Mouse (Mus musculus) left cerebral cortex, postnatal 36 days (tissue): ENCODE data around the gene Rhog. TPM values are rescaled to one million over a fixed set of nuclear protein-coding genes. Genes with fewer than 3 reads are reported as not detected.
"Not testable (repeated sequence)": the region's sequence is repeated elsewhere in the genome, so short reads cannot be mapped to it uniquely, and the experiment has no call there.

Experiments used
- DNase-seq, 2 experiments: peaks; one replicate each; pipeline ENCODE4 v3.0.0; 2021 to 2022; ENCODE audit warnings: low spot score in 2 of 2, mixed read lengths in 1 of 2
- intact Hi-C: fragments of 180-260 bp; cut with DNase I; formaldehyde crosslinking; loops from one replicate; pipeline ENCODE4 v1.15.1; 2025
- total RNA-seq, 2 experiments: library from RNA; stranded (reverse); gene quantifications; 2 replicates each; pipeline ENCODE4 v1.2.3; 2021

The Rhog gene
- total RNA-seq, result 10 to 100 TPM; 25.5 to 31.0 TPM

GRCm38 (mm10) chr7:102255954-102256353 lies at the start of gene Rhog:
Rhog (minus strand) TSS chr7:102256054.
- intact Hi-C loops, result no loop called here
- DNase-seq, result no peak

- intact Hi-C loops, result no loop called here
- DNase-seq, result no peak
Measured at GRCm38 (mm10) chr7:102305596-102305995, 49.7 kb upstream of the Rhog start.

GRCm38 (mm10) chr7:102302471-102302870 lies 46.6 kb upstream of the Rhog start:
- DNase-seq, result no peak
- intact Hi-C loops, result no loop called here

GRCm38 (mm10) chr7:102300761-102301160 lies 44.9 kb upstream of the Rhog start:
- no peak for DNase-seq
- intact Hi-C loops, result no loop called here

GRCm38 (mm10) chr7:102293234-102293633 lies 37.4 kb upstream of the Rhog start:
- no peak for DNase-seq
- intact Hi-C loops, result no loop called here

- intact Hi-C loops, result no loop called here
- DNase-seq, result no peak
Measured at GRCm38 (mm10) chr7:102292228-102292627, 36.4 kb upstream of the Rhog start.

GRCm38 (mm10) chr7:102289466-102289865 lies 33.6 kb upstream of the Rhog start:
- no peak for DNase-seq
- intact Hi-C loops, result no loop called here

- intact Hi-C loops, result no loop called here
- DNase-seq, result peak in 1 of 2 experiments; percentile 6
Measured at GRCm38 (mm10) chr7:102282261-102282660, 26.4 kb upstream of the Rhog start.

GRCm38 (mm10) chr7:102281403-102281802 lies 25.5 kb upstream of the Rhog start:
- intact Hi-C loops, result no loop called here
- DNase-seq, result no peak

GRCm38 (mm10) chr7:102272422-102272948 lies 16.6 kb upstream of the Rhog start:
- DNase-seq, result no peak
- intact Hi-C loops, result no loop called here

- intact Hi-C loops, result loop anchor here (10.0 kb wide), 1 partner anchor 86 kb away; no protein-coding TSS in a partner anchor
- DNase-seq, result no peak
Measured at GRCm38 (mm10) chr7:102268395-102268748, 12.5 kb upstream of the Rhog start.

GRCm38 (mm10) chr7:102267601-102268394 lies 11.9 kb upstream of the Rhog start, which contains the start of gene Stim1:
Stim1 (plus strand) TSS chr7:102267806.
- intact Hi-C loops, result loop anchor here (2.0 to 10.0 kb wide), 2 partner anchors 87 to 149 kb away; no protein-coding TSS in a partner anchor
- DNase-seq, result peak; percentile 57 to 64

- intact Hi-C loops, result loop anchor here (2.0 to 10.0 kb wide), 2 partner anchors 88 to 150 kb away; no protein-coding TSS in a partner anchor
- peak; percentile 95 to 96 for DNase-seq
Measured at GRCm38 (mm10) chr7:102267113-102267579, 11.3 kb upstream of the Rhog start.

- intact Hi-C loops, result loop anchor here (2.0 to 10.0 kb wide), 2 partner anchors 88 to 150 kb away; no protein-coding TSS in a partner anchor
- DNase-seq, result no peak
Measured at GRCm38 (mm10) chr7:102266401-102267042, 10.7 kb upstream of the Rhog start.

GRCm38 (mm10) chr7:102266021-102266400 lies 10.2 kb upstream of the Rhog start:
- DNase-seq, result not testable (repeated sequence)
- intact Hi-C loops, result loop anchor here (2.0 to 10.0 kb wide), 2 partner anchors 89 to 151 kb away; no protein-coding TSS in a partner anchor

- intact Hi-C loops, result loop anchor here (10.0 kb wide), 1 partner anchor 92 kb away; no protein-coding TSS in a partner anchor
- no peak for DNase-seq
Measured at GRCm38 (mm10) chr7:102263020-102263419, 7.2 kb upstream of the Rhog start.

- DNase-seq, result no peak
- intact Hi-C loops, result loop anchor here (10.0 kb wide), 1 partner anchor 94 kb away; no protein-coding TSS in a partner anchor
Measured at GRCm38 (mm10) chr7:102260518-102260917, 4.7 kb upstream of the Rhog start.

GRCm38 (mm10) chr7:102259716-102260479 lies 4.0 kb upstream of the Rhog start:
- no peak for DNase-seq
- intact Hi-C loops, result loop anchor here (2.0 to 10.0 kb wide), 2 partner anchors 95 to 157 kb away; no protein-coding TSS in a partner anchor

GRCm38 (mm10) chr7:102258753-102259152 lies 2.9 kb upstream of the Rhog start:
- intact Hi-C loops, result loop anchor here (2.0 kb wide), 1 partner anchor 158 kb away; no protein-coding TSS in a partner anchor
- DNase-seq, result no peak
